Comparison of ENCODE assay signal across 19 mouse cellular contexts in the genomic region with DNA sequence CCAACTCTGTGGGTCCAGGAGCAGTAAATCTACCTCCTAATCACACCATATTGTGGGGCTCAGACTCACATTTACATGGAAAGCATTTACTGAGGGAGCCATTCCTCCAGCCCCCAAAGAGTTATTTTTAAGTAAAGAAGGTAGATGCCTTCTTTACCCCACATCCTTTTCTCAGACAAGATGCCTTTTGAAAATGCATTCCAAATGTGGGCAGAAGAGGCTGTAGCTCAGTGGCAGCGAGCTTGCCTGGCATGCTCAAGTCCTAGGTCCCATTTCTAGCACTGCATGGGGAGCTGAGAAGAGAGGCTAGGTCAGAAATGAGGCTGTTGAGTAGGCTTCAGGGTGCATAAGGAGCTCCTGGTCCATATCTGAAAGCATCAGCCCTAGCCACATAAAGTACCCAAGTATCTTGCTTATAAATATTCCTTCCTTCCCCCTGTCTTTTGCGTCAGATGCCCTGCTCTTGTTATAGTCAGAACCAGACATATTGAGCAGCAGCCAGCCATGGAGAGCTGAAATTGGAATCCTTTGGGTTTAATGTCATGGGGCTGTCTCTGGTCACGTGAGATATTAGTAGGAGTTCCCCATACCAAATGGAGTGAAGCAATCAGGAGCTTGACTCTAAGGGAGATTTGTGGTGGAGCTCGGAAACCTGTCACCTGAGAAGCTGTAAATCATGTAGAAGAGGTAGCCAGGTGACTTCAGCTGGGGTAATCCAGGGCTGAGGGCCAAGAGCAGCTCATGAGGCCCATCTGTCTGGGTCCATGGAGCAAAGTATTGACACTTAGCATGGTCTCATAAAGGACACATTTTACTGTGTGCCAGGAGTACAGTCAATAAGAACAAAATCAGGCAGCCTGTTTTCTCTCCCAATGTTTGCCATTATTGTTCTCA.
A peak's percentile ranks its signal among the peaks of the same experiment; 100 is the strongest.
DNase-seq lines count a peak whose midpoint lies in the region; ATAC-seq and TF ChIP-seq lines count a peak whose summit lies in the region.
"Had no signal": no experiment of that assay in that cellular context is flagged by ENCODE, and none has a peak within 500 bp of the region (broad histone marks: within the 10 kb centered on the region; RNA-seq: fewer than 3 reads in every experiment).

No protein-coding gene starts in this region.

- H3K4me2 ChIP-seq in forebrain, embryonic 15.5 days (replicated peaks): no peak overlapping the region
- no peak overlapping the region for H3K4me2 ChIP-seq in forebrain, embryonic 11.5 days (ENCODE audit: low read depth, low read length, severe bottlenecking)
- no peak overlapping the region for H3K4me2 ChIP-seq in kidney, postnatal 0 days (ENCODE audit: low read length)
- no peak overlapping the region for H3K4me2 ChIP-seq in intestine, embryonic 15.5 days (replicated peaks)
- H3K4me2 ChIP-seq: embryonic facial prominence, embryonic 15.5 days; limb, embryonic 12.5 days; midbrain, embryonic 11.5 days had no signal

- H3K9me3 ChIP-seq in forebrain, embryonic 15.5 days: no peaks in the 10 kb centered on the region
- H3K9me3 ChIP-seq in forebrain, embryonic 11.5 days (ENCODE audit: control insufficient read depth, low read length): no peaks in the 10 kb centered on the region
- H3K9me3 ChIP-seq in kidney, postnatal 0 days (replicated peaks; ENCODE audit: low read length): no peaks in the 10 kb centered on the region
- H3K9me3 ChIP-seq in intestine, embryonic 15.5 days: no peaks in the 10 kb centered on the region
- H3K9me3 ChIP-seq: embryonic facial prominence, embryonic 15.5 days; limb, embryonic 12.5 days had no signal

- peaks cover 25% of the 10 kb centered on the region for H3K4me1 ChIP-seq in forebrain, embryonic 15.5 days
- H3K4me1 ChIP-seq in forebrain, embryonic 11.5 days (replicated peaks; ENCODE audit: control insufficient read depth, insufficient read depth, low read length): no peaks in the 10 kb centered on the region
- no peaks in the 10 kb centered on the region for H3K4me1 ChIP-seq in kidney, postnatal 0 days (replicated peaks; ENCODE audit: insufficient read depth, low read length)
- no peaks in the 10 kb centered on the region for H3K4me1 ChIP-seq in intestine, embryonic 15.5 days (replicated peaks)
- H3K4me1 ChIP-seq: limb, embryonic 12.5 days had no signal

- no peak overlapping the region for H3K9ac ChIP-seq in forebrain, embryonic 15.5 days (replicated peaks)
- H3K9ac ChIP-seq in forebrain, embryonic 11.5 days (ENCODE audit: low read length): no peak overlapping the region
- no peak overlapping the region for H3K9ac ChIP-seq in kidney, postnatal 0 days (ENCODE audit: low read depth, low read length)
- no peak overlapping the region for H3K9ac ChIP-seq in intestine, embryonic 15.5 days
- H3K9ac ChIP-seq: embryonic facial prominence, embryonic 15.5 days; limb, embryonic 12.5 days had no signal

- ATAC-seq in forebrain, embryonic 15.5 days (replicated peaks): no peak
- ATAC-seq in forebrain, embryonic 11.5 days (replicated peaks; ENCODE audit: low FRiP score): no peak
- peak; percentile 52 for ATAC-seq in kidney, postnatal 0 days (replicated peaks; ENCODE audit: low FRiP score, low read depth)
- peak; percentile 89 for ATAC-seq in intestine, embryonic 15.5 days
- ATAC-seq: forebrain, embryonic 14.5 days had no signal

- 76% methylated on average over 4 of the region's 4 CpGs for WGBS in forebrain, embryonic 15.5 days
- 84% methylated on average over 4 of the region's 4 CpGs for WGBS in forebrain, embryonic 11.5 days
- WGBS in kidney, postnatal 0 days: 41% methylated on average over 4 of the region's 4 CpGs
- 70% methylated on average over 4 of the region's 4 CpGs for WGBS in intestine, embryonic 15.5 days

- DNase-seq in forebrain, embryonic 11.5 days (ENCODE audit: low spot score): no peak
- DNase-seq in kidney, postnatal 0 days (ENCODE audit: low spot score): peak; percentile 40
- DNase-seq in kidney, postnatal 14 days: no peak
- peak; percentile 33 for DNase-seq in cerebellum, adult 9-11 months
- DNase-seq in left cerebral cortex, adult 8-10 months (ENCODE audit: low spot score in 2 of 2): no peak
- no peak for DNase-seq in layer of hippocampus, postnatal 36 days
- DNase-seq: adrenal gland, postnatal 10 days; kidney, adult 11 months; lung, postnatal 36 days; retina, postnatal 1 day; right cerebral cortex, postnatal 4 days; thymus, postnatal 25 days had no signal

- H3K4me3 ChIP-seq in forebrain, embryonic 15.5 days: no peak overlapping the region
- H3K4me3 ChIP-seq in forebrain, embryonic 11.5 days (ENCODE audit: low read depth, low read length): no peak overlapping the region
- H3K4me3 ChIP-seq in kidney, postnatal 0 days (replicated peaks; ENCODE audit: low read depth, low read length): no peak overlapping the region
- no peak overlapping the region for H3K4me3 ChIP-seq in intestine, embryonic 15.5 days (replicated peaks)
- H3K4me3 ChIP-seq: embryonic facial prominence, embryonic 15.5 days; layer of hippocampus, adult 2 months; limb, embryonic 12.5 days had no signal

- H3K36me3 ChIP-seq in forebrain, embryonic 15.5 days: peaks cover 31% of the 10 kb centered on the region
- no peaks in the 10 kb centered on the region for H3K36me3 ChIP-seq in forebrain, embryonic 11.5 days (ENCODE audit: control insufficient read depth, insufficient read depth, low read length)
- no peaks in the 10 kb centered on the region for H3K36me3 ChIP-seq in kidney, postnatal 0 days (ENCODE audit: insufficient read depth, low read length)
- no peaks in the 10 kb centered on the region for H3K36me3 ChIP-seq in intestine, embryonic 15.5 days
- H3K36me3 ChIP-seq: embryonic facial prominence, embryonic 15.5 days; limb, embryonic 12.5 days had no signal

- H3K27ac ChIP-seq in forebrain, embryonic 15.5 days (replicated peaks): peak overlapping the region; percentile 53
- no peak overlapping the region for H3K27ac ChIP-seq in forebrain, embryonic 11.5 days (ENCODE audit: low read depth, low read length)
- no peak overlapping the region for H3K27ac ChIP-seq in kidney, postnatal 0 days
- H3K27ac ChIP-seq in intestine, embryonic 15.5 days: no peak overlapping the region
- H3K27ac ChIP-seq: embryonic facial prominence, embryonic 15.5 days; layer of hippocampus, adult 2 months; limb, embryonic 12.5 days had no signal

- no peaks in the 10 kb centered on the region for H3K27me3 ChIP-seq in forebrain, embryonic 15.5 days
- no peaks in the 10 kb centered on the region for H3K27me3 ChIP-seq in forebrain, embryonic 11.5 days (ENCODE audit: control insufficient read depth, insufficient read depth, low read length)
- H3K27me3 ChIP-seq in kidney, postnatal 0 days (ENCODE audit: insufficient read depth, low read length): no peaks in the 10 kb centered on the region
- no peaks in the 10 kb centered on the region for H3K27me3 ChIP-seq in intestine, embryonic 15.5 days (replicated peaks)
- H3K27me3 ChIP-seq: embryonic facial prominence, embryonic 15.5 days; limb, embryonic 12.5 days had no signal

- TF ChIP-seq CTCF in kidney, postnatal 0 days (IDR thresholded peaks at IDR 0.05; ENCODE audit: low read depth): no peak

Comparison
In these comparisons a context has a peak if more than half of its experiments do, and no peak if none do; other contexts are left out.
1. DNase-seq: peak in kidney, postnatal 0 days (single experiment) and cerebellum, adult 9-11 months (single experiment); none in forebrain, embryonic 11.5 days (single experiment), kidney, postnatal 14 days (single experiment), left cerebral cortex, adult 8-10 months (0 of 2) and layer of hippocampus, postnatal 36 days (0 of 2).
2. ATAC-seq: peak in kidney, postnatal 0 days (single experiment) and intestine, embryonic 15.5 days (single experiment); none in forebrain, embryonic 15.5 days (single experiment) and forebrain, embryonic 11.5 days (single experiment).